Mouse (Mus musculus): ENCODE results near the gene Ddias.

DNA sequence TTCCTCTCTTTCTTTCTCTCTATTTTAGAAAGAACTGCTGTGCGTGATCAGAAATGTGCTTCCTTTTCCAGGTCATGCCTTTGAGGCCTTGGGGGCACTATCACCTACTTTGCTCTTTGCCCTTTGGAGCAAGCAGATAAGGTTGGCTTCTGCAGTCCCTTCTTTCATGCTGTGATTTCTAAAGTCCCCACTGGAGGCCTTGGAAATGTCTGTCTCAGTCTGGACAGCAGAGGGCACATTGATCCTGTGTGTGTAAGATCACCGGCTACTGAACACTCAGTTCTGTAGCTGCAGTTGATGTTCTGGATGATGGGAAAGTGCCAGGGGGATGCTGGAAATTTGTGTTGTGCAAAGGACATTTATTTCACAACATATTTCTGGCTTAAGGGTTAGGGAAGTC lies 23.0 kb upstream of the Ddias start:
- no peak for TF ChIP-seq POLR2A (IDR thresholded peaks at IDR 0.05; ENCODE audit: low read depth, low read length)
- TF ChIP-seq CTCF (IDR thresholded peaks at IDR 0.05; ENCODE audit: extremely low read depth, insufficient read length, insufficient replicate concordance, low read depth, low read length) = no peak

All from small intestine, adult 2 months (tissue).